Mouse (Mus musculus): ENCODE data around the gene Llgl1.

Gene Llgl1

GRCm38 (mm10) chr11:60699524-60700075 lies at the start of gene Llgl1:
Gene Llgl1 (plus strand): TSS chr11:60699723.
- peak; percentile 86 to 87 for DNase-seq (ENCODE audit: low spot score in 2 of 2)

GRCm38 (mm10) chr11:60696165-60696564 lies 3.4 kb upstream of the Llgl1 start:
- DNase-seq (ENCODE audit: low spot score in 2 of 2) = no peak

- DNase-seq (ENCODE audit: low spot score in 2 of 2) = peak in 1 of 2 experiments; percentile 9
These were observed 2.0 kb upstream of the Llgl1 start for GRCm38 (mm10) chr11:60697561-60697960.

- peak; percentile 83 to 85 for DNase-seq (ENCODE audit: low spot score in 2 of 2)
These were observed 558 bp upstream of the Llgl1 start for GRCm38 (mm10) chr11:60698806-60699523.

- no peak for DNase-seq (ENCODE audit: low spot score in 2 of 2)
These were observed 1.0 kb downstream of the Llgl1 start for GRCm38 (mm10) chr11:60700320-60701185.

- DNase-seq (ENCODE audit: low spot score in 2 of 2) = no peak
These were observed 2.1 kb downstream of the Llgl1 start for GRCm38 (mm10) chr11:60701611-60702010.

- no peak for DNase-seq (ENCODE audit: low spot score in 2 of 2)
These were observed 3.6 kb downstream of the Llgl1 start for GRCm38 (mm10) chr11:60703131-60703530.

- DNase-seq (ENCODE audit: low spot score in 2 of 2) = peak in 1 of 2 experiments; percentile 0
These were observed 4.7 kb downstream of the Llgl1 start for GRCm38 (mm10) chr11:60704023-60704880.

- no peak for DNase-seq (ENCODE audit: low spot score in 2 of 2)
These were observed 5.7 kb downstream of the Llgl1 start for GRCm38 (mm10) chr11:60705255-60705654.

- DNase-seq (ENCODE audit: low spot score in 2 of 2) = no peak
These were observed 6.6 kb downstream of the Llgl1 start for GRCm38 (mm10) chr11:60706076-60706475.

GRCm38 (mm10) chr11:60706696-60707480 lies 7.4 kb downstream of the Llgl1 start:
- DNase-seq (ENCODE audit: low spot score in 2 of 2) = no peak

- DNase-seq (ENCODE audit: low spot score in 2 of 2) = peak; percentile 94 to 95
These were observed 8.1 kb downstream of the Llgl1 start for GRCm38 (mm10) chr11:60707672-60708071.

- no peak for DNase-seq (ENCODE audit: low spot score in 2 of 2)
These were observed 9.1 kb downstream of the Llgl1 start for GRCm38 (mm10) chr11:60708631-60709030.

- DNase-seq (ENCODE audit: low spot score in 2 of 2) = no peak
These were observed 10.2 kb downstream of the Llgl1 start for GRCm38 (mm10) chr11:60709481-60710465.

- DNase-seq (ENCODE audit: low spot score in 2 of 2) = no peak
These were observed 11.7 kb downstream of the Llgl1 start for GRCm38 (mm10) chr11:60711218-60711617.

- DNase-seq (ENCODE audit: low spot score in 2 of 2) = no peak
These were observed 12.5 kb downstream of the Llgl1 start for GRCm38 (mm10) chr11:60712040-60712439.

GRCm38 (mm10) chr11:60712639-60713255 lies 13.2 kb downstream of the Llgl1 start:
- no peak for DNase-seq (ENCODE audit: low spot score in 2 of 2)

- DNase-seq (ENCODE audit: low spot score in 2 of 2) = no peak
These were observed 16.3 kb downstream of the Llgl1 start for GRCm38 (mm10) chr11:60715833-60716232.

- DNase-seq (ENCODE audit: low spot score in 2 of 2) = no peak
These were observed 19.7 kb downstream of the Llgl1 start for GRCm38 (mm10) chr11:60719263-60719662.
